Mouse (Mus musculus): ENCODE results near the gene Sumo2. TPM values are rescaled to one million over a fixed set of nuclear protein-coding genes. Genes with fewer than 3 reads are reported as not detected.

Gene Sumo2
- total and polyA plus RNA-seq, 2 experiments from 2014 or later = 543 to 1,028 TPM

- DNase-seq (ENCODE audit: low spot score) (peak; percentile 68), ATAC-seq (ENCODE audit: low FRiP score) (no peak)
- H3K36me3 ChIP-seq (ENCODE audit: insufficient read depth, low read length) = no peaks in the 10 kb centered on the region
- no peaks in the 10 kb centered on the region for H3K9me3 ChIP-seq (ENCODE audit: low read length)
- no peaks in the 10 kb centered on the region for H3K27me3 ChIP-seq (ENCODE audit: insufficient read depth, low read length)
- H3K27ac ChIP-seq (ENCODE audit: low read depth, low read length) = peak overlapping the region; percentile 91
- peak overlapping the region; percentile 99 for H3K4me3 ChIP-seq (ENCODE audit: low read depth, low read length)
- no peak for TF ChIP-seq CTCF (IDR thresholded peaks at IDR 0.05)
- H3K4me2 ChIP-seq (ENCODE audit: low read depth, low read length, poor library complexity, severe bottlenecking) = peak overlapping the region; percentile 76
- peaks cover 19% of the 10 kb centered on the region for H3K4me1 ChIP-seq (ENCODE audit: insufficient read depth, low read length)
- peak overlapping the region; percentile 97 for H3K9ac ChIP-seq (replicated peaks; ENCODE audit: low read length, poor library complexity, severe bottlenecking)
- WGBS = 9% methylated on average over 3 of the region's 3 CpGs
These were observed 24.1 kb downstream of the Sumo2 start for GRCm38 (mm10) chr11:115512004-115512403.

- no peaks in the 10 kb centered on the region for H3K36me3 ChIP-seq (ENCODE audit: insufficient read depth, low read length)
- H3K27me3 ChIP-seq (ENCODE audit: insufficient read depth, low read length) = no peaks in the 10 kb centered on the region
- H3K9ac ChIP-seq (replicated peaks; ENCODE audit: low read length, poor library complexity, severe bottlenecking) = peak overlapping the region; percentile 97
- no peak for ATAC-seq (ENCODE audit: low FRiP score)
- H3K4me2 ChIP-seq (ENCODE audit: low read depth, low read length, poor library complexity, severe bottlenecking) = peak overlapping the region; percentile 76
- DNase-seq (ENCODE audit: low spot score) = peak; percentile 2
- H3K4me1 ChIP-seq (ENCODE audit: insufficient read depth, low read length) = peaks cover 19% of the 10 kb centered on the region
- TF ChIP-seq CTCF (IDR thresholded peaks at IDR 0.05) = no peak
- H3K4me3 ChIP-seq (ENCODE audit: low read depth, low read length) = peak overlapping the region; percentile 99
- H3K27ac ChIP-seq (ENCODE audit: low read depth, low read length) = no peak overlapping the region
- 34% methylated on average over 2 of the region's 2 CpGs for WGBS
- no peaks in the 10 kb centered on the region for H3K9me3 ChIP-seq (ENCODE audit: low read length)
These were observed 25.0 kb downstream of the Sumo2 start for GRCm38 (mm10) chr11:115511121-115511520.

GRCm38 (mm10) chr11:115510507-115510888 is 25.6 kb downstream of the Sumo2 start:
- ATAC-seq (ENCODE audit: low FRiP score) (no peak), DNase-seq (ENCODE audit: low spot score) (no peak)
- Histone ChIP-seq H3K27ac (ENCODE audit: low read depth, low read length) (no peak overlapping the region), H3K36me3 (ENCODE audit: insufficient read depth, low read length) (no peaks in the 10 kb centered on the region), H3K9me3 (ENCODE audit: low read length) (no peaks in the 10 kb centered on the region), H3K4me3 (ENCODE audit: low read depth, low read length) (peak overlapping the region; percentile 99; the same call in 1 of the 2 replicates), H3K4me1 (ENCODE audit: insufficient read depth, low read length) (peaks cover 19% of the 10 kb centered on the region), H3K27me3 (ENCODE audit: insufficient read depth, low read length) (no peaks in the 10 kb centered on the region), H3K9ac (replicated peaks; ENCODE audit: low read length, poor library complexity, severe bottlenecking) (no peak overlapping the region), H3K4me2 (ENCODE audit: low read depth, low read length, poor library complexity, severe bottlenecking) (peak overlapping the region; percentile 76)
- WGBS = 43% methylated on average over 5 of the region's 5 CpGs
- TF ChIP-seq CTCF (IDR thresholded peaks at IDR 0.05) = no peak

GRCm38 (mm10) chr11:115509773-115510506 is 26.1 kb downstream of the Sumo2 start:
- Histone ChIP-seq H3K36me3 (ENCODE audit: insufficient read depth, low read length) (no peaks in the 10 kb centered on the region), H3K27ac (ENCODE audit: low read depth, low read length) (no peak overlapping the region), H3K4me3 (ENCODE audit: low read depth, low read length) (peak overlapping the region; percentile 5; the same call in 1 of the 2 replicates), H3K27me3 (ENCODE audit: insufficient read depth, low read length) (no peaks in the 10 kb centered on the region), H3K9me3 (ENCODE audit: low read length) (no peaks in the 10 kb centered on the region), H3K4me2 (ENCODE audit: low read depth, low read length, poor library complexity, severe bottlenecking) (peak overlapping the region; percentile 76), H3K9ac (replicated peaks; ENCODE audit: low read length, poor library complexity, severe bottlenecking) (peak overlapping the region; percentile 14; the same call in 1 of the 2 replicates), H3K4me1 (ENCODE audit: insufficient read depth, low read length) (peaks cover 19% of the 10 kb centered on the region)
- DNase-seq (ENCODE audit: low spot score) (no peak), ATAC-seq (ENCODE audit: low FRiP score) (no peak)
- TF ChIP-seq CTCF (IDR thresholded peaks at IDR 0.05) = no peak
- 20% methylated on average over 6 of the region's 6 CpGs for WGBS

- no peak for DNase-seq (ENCODE audit: low spot score)
- TF ChIP-seq CTCF (IDR thresholded peaks at IDR 0.05) = no peak
- no peak overlapping the region for H3K9ac ChIP-seq (replicated peaks; ENCODE audit: low read length, poor library complexity, severe bottlenecking)
- ATAC-seq (ENCODE audit: low FRiP score) = no peak
- H3K9me3 ChIP-seq (ENCODE audit: low read length) = no peaks in the 10 kb centered on the region
- 73% methylated on average over 2 of the region's 2 CpGs for WGBS
- no peaks in the 10 kb centered on the region for H3K27me3 ChIP-seq (ENCODE audit: insufficient read depth, low read length)
- H3K36me3 ChIP-seq (ENCODE audit: insufficient read depth, low read length) = 0 out of 2 replicates have a peak, but pooled peaks cover 3% of the 10 kb centered on the region
- no peak overlapping the region for H3K4me3 ChIP-seq (ENCODE audit: low read depth, low read length)
- H3K27ac ChIP-seq (ENCODE audit: low read depth, low read length) = no peak overlapping the region
- H3K4me2 ChIP-seq (ENCODE audit: low read depth, low read length, poor library complexity, severe bottlenecking) = no peak overlapping the region
- H3K4me1 ChIP-seq (ENCODE audit: insufficient read depth, low read length) = peaks cover 19% of the 10 kb centered on the region
These were observed 28.0 kb downstream of the Sumo2 start for GRCm38 (mm10) chr11:115508061-115508460.

GRCm38 (mm10) chr11:115506586-115506985 is 29.5 kb downstream of the Sumo2 start:
- no peaks in the 10 kb centered on the region for H3K9me3 ChIP-seq (ENCODE audit: low read length)
- peaks cover 7% of the 10 kb centered on the region for H3K36me3 ChIP-seq (ENCODE audit: insufficient read depth, low read length)
- ATAC-seq (ENCODE audit: low FRiP score) (no peak), DNase-seq (ENCODE audit: low spot score) (no peak)
- H3K4me2 ChIP-seq (ENCODE audit: low read depth, low read length, poor library complexity, severe bottlenecking) = no peak overlapping the region
- H3K27ac ChIP-seq (ENCODE audit: low read depth, low read length) = no peak overlapping the region
- H3K27me3 ChIP-seq (ENCODE audit: insufficient read depth, low read length) = no peaks in the 10 kb centered on the region
- H3K4me1 ChIP-seq (ENCODE audit: insufficient read depth, low read length) = peaks cover 15% of the 10 kb centered on the region
- WGBS = 62% methylated on average over 3 of the region's 3 CpGs
- H3K9ac ChIP-seq (replicated peaks; ENCODE audit: low read length, poor library complexity, severe bottlenecking) = no peak overlapping the region
- no peak for TF ChIP-seq CTCF (IDR thresholded peaks at IDR 0.05)
- H3K4me3 ChIP-seq (ENCODE audit: low read depth, low read length) = no peak overlapping the region

Measured in midbrain, postnatal 0 days (tissue).